Mouse (Mus musculus): Measurements from ENCODE around the gene Plxna4.

Gene Plxna4

GRCm38 (mm10) chr6:32406316-32407095 lies 181.5 kb downstream of the Plxna4 start:
- CTCF ChIA-PET, result no interaction called here

- CTCF ChIA-PET, result no interaction called here
Observed at GRCm38 (mm10) chr6:32402560-32403235, 185.3 kb downstream of the Plxna4 start.

- CTCF ChIA-PET, result no interaction called here
Observed at GRCm38 (mm10) chr6:32398261-32398660, 189.7 kb downstream of the Plxna4 start.

GRCm38 (mm10) chr6:32397133-32397730 lies 190.8 kb downstream of the Plxna4 start:
- CTCF ChIA-PET, result no interaction called here

GRCm38 (mm10) chr6:32395415-32395814 lies 192.6 kb downstream of the Plxna4 start:
- CTCF ChIA-PET, result no interaction called here

- CTCF ChIA-PET, result no interaction called here
Observed at GRCm38 (mm10) chr6:32392262-32392661, 195.7 kb downstream of the Plxna4 start.

- CTCF ChIA-PET, result no interaction called here
Observed at GRCm38 (mm10) chr6:32388276-32388675, 199.7 kb downstream of the Plxna4 start.

GRCm38 (mm10) chr6:32386915-32387314 lies 201.1 kb downstream of the Plxna4 start:
- CTCF ChIA-PET, result no interaction called here

- CTCF ChIA-PET, result no interaction called here
Observed at GRCm38 (mm10) chr6:32384937-32385336, 203.1 kb downstream of the Plxna4 start.

GRCm38 (mm10) chr6:32384423-32384822 lies 203.6 kb downstream of the Plxna4 start:
- CTCF ChIA-PET, result no interaction called here

GRCm38 (mm10) chr6:32381516-32381915 lies 206.5 kb downstream of the Plxna4 start:
- CTCF ChIA-PET, result no interaction called here

- CTCF ChIA-PET, result no interaction called here
Observed at GRCm38 (mm10) chr6:32377181-32377580, 210.8 kb downstream of the Plxna4 start.

- CTCF ChIA-PET, result no interaction called here
Observed at GRCm38 (mm10) chr6:32373931-32374361, 214.0 kb downstream of the Plxna4 start.

GRCm38 (mm10) chr6:32369092-32369491 lies 218.9 kb downstream of the Plxna4 start:
- CTCF ChIA-PET, result no interaction called here

GRCm38 (mm10) chr6:32368408-32368807 lies 219.6 kb downstream of the Plxna4 start:
- CTCF ChIA-PET, result no interaction called here

GRCm38 (mm10) chr6:32364933-32365332 lies 223.1 kb downstream of the Plxna4 start:
- CTCF ChIA-PET, result no interaction called here

- CTCF ChIA-PET, result no interaction called here
Observed at GRCm38 (mm10) chr6:32363489-32364068, 224.4 kb downstream of the Plxna4 start.

GRCm38 (mm10) chr6:32362421-32362820 lies 225.6 kb downstream of the Plxna4 start:
- CTCF ChIA-PET, result no interaction called here

GRCm38 (mm10) chr6:32359675-32360074 lies 228.3 kb downstream of the Plxna4 start:
- CTCF ChIA-PET, result no interaction called here

- CTCF ChIA-PET, result no interaction called here
Observed at GRCm38 (mm10) chr6:32357497-32357896, 230.5 kb downstream of the Plxna4 start.

GRCm38 (mm10) chr6:32355559-32355958 lies 232.4 kb downstream of the Plxna4 start:
- CTCF ChIA-PET, result no interaction called here

- CTCF ChIA-PET, result no interaction called here
Observed at GRCm38 (mm10) chr6:32348996-32349395, 239.0 kb downstream of the Plxna4 start.

- CTCF ChIA-PET, result no interaction called here
Observed at GRCm38 (mm10) chr6:32348126-32348525, 239.9 kb downstream of the Plxna4 start.
